Mouse (Mus musculus) embryonic fibroblast, embryonic 13.5 days (primary cell): ENCODE results near the gene Chst3.

Source experiments
- CTCF ChIP-seq: IDR thresholded peaks from 2 replicates; pipeline ENCODE4 v1.5.1; 2011; ENCODE audit warnings: mild to moderate bottlenecking, control low read depth, low read length, moderate library complexity, borderline replicate concordance; ENCODE audit not compliant: insufficient read depth
- POLR2A ChIP-seq: IDR thresholded peaks from 2 replicates; pipeline ENCODE4 v1.6.1; 2011; ENCODE audit warnings: low read depth, mild to moderate bottlenecking, control low read depth, low read length, moderate library complexity

DNA sequence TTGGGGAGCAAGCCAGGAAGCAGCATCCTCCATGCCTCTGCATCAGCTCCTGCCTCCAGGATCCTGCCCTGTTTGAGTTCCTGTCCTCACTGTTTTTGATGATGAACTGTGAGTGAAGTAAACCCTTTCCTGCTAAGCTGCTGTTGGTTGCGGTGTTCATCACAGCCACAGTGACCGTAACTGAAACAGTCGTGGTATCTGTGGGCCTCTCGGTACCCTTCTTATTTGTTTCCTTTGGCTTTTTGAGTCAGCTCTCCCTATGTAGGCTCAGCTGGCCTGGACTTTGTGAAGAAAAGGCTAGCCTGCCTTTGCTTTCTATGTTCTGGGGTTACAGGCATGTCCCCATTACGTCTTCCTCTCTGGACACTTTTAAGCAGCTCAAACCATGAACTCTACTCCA is 47.7 kb downstream of the Chst3 start:
- TF ChIP-seq CTCF, result no peak
- no peak for TF ChIP-seq POLR2A
